Mouse (Mus musculus) lung, postnatal 0 days (tissue): Measurements from ENCODE around the gene C130026I21Rik.

Source experiments
- CTCF ChIP-seq: IDR thresholded peaks from 2 replicates; pipeline ENCODE4 v1.5.1; 2016; ENCODE audit warnings: antibody characterized with exemption, mild to moderate bottlenecking
- EP300 ChIP-seq: IDR thresholded peaks from 2 replicates; pipeline ENCODE4 v1.6.1; 2016; ENCODE audit warnings: antibody characterized with exemption, mild to moderate bottlenecking, control low read depth

DNA sequence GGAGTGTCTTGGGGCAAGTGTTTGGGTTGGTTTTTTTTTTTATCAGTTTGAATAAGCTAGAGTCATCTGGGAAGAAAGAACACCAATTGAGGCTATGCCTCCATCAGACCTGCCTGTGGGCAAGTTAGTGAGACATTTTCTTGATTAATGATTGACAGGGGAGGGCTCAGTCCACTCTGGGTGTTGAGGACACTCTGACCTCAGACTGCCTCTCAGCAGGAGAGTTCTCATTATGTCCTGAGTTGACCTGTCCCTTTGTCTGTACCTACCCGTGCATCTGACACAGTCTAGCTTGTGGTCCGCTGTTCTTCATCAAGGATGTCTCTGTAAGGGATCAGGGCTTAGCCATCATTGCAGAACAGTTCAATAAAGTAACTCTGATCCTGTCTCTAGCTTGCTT is 323.0 kb downstream of the C130026I21Rik start:
- TF ChIP-seq CTCF (no peak), EP300 (no peak)
